Mouse (Mus musculus): ENCODE data around the gene Trim56. TPM values are rescaled to one million over a fixed set of nuclear protein-coding genes. Genes with fewer than 3 reads are reported as not detected.

The Trim56 gene
- polyA plus RNA-seq, 1 experiment from 2014 or later = 4.2 TPM

DNA sequence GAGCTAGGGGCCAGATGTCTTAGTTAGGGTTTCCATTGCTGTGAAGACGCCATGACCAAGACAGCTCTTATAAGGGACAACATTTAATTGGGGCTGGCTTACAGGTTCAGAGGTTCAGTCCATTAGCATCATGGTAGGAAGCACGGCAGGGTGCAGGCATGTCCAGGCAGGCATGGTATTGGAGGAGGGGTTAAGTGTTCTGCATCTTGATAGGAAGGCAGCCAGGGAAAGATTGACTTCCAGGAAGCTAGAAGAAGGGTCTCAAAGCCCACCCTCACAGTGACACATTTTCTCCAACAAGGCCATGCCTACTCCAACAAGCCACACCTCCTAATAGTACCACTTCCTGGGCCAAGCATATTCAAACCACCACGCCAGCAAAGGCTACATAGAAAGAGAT is 30.3 kb downstream of the Trim56 start:
- no peak overlapping the region for H3K9ac ChIP-seq
- no peaks in the 10 kb centered on the region for H3K4me1 ChIP-seq
- no peak overlapping the region for H3K4me2 ChIP-seq (replicated peaks)
- WGBS = 86% methylated on average over 3 of the region's 3 CpGs
- H3K9me3 ChIP-seq (replicated peaks) = no peaks in the 10 kb centered on the region
- no peaks in the 10 kb centered on the region for H3K36me3 ChIP-seq
- H3K27ac ChIP-seq = no peak overlapping the region
- no peak for ATAC-seq (ENCODE audit: low FRiP score)
- H3K4me3 ChIP-seq = no peak overlapping the region
- no peaks in the 10 kb centered on the region for H3K27me3 ChIP-seq

DNA sequence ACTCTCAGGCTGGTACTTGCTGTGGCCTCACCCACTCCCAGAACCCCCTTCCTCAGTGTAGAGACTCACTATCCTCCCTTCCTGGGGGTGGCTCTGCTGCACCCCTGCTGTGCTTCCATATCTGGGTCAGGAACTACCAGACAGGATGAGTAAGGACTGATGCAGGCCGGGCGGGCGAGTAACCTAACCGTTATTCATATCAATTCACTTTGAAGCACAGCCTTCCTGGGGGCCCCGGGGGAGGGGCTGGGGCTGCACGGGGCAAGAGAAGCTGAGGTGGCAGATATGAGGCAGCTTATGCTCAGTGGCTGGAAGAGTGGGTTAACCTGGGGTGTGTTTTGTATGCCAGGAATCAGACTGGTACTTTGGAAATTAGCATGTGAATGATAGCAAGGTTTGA is 31.0 kb downstream of the Trim56 start:
- Histone ChIP-seq H3K9me3 (replicated peaks) (no peaks in the 10 kb centered on the region), H3K4me1 (no peaks in the 10 kb centered on the region), H3K4me2 (replicated peaks) (no peak overlapping the region), H3K27me3 (no peaks in the 10 kb centered on the region), H3K4me3 (no peak overlapping the region), H3K27ac (no peak overlapping the region), H3K36me3 (no peaks in the 10 kb centered on the region), H3K9ac (no peak overlapping the region)
- ATAC-seq (ENCODE audit: low FRiP score) = no peak
- WGBS = 84% methylated on average over 6 of the region's 6 CpGs

DNA sequence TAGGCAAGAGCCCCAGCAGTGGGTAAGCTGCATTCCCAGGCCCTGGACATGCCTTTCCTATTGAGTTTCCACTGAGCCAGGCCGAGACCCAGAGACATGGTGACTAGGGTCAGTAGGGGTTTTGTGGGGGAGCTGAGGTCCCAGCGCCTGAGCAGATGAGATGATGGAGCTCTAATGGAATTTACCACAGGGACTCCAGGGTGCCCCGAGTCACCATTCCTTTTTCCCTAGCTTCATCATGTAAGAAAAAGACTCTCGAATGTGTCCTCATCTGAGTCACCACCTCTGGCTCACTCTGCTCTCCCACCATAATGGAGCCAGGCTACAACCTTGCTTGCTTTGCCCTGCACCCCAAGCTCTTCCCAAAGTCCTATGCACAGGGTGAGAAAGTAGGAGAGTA is 33.0 kb downstream of the Trim56 start:
- H3K36me3 ChIP-seq = no peaks in the 10 kb centered on the region
- ATAC-seq (ENCODE audit: low FRiP score) = no peak
- H3K4me3 ChIP-seq = no peak overlapping the region
- no peak overlapping the region for H3K9ac ChIP-seq
- H3K9me3 ChIP-seq (replicated peaks) = no peaks in the 10 kb centered on the region
- no peak overlapping the region for H3K4me2 ChIP-seq (replicated peaks)
- 83% methylated on average over 4 of the region's 4 CpGs for WGBS
- H3K27ac ChIP-seq = no peak overlapping the region
- H3K4me1 ChIP-seq = no peaks in the 10 kb centered on the region; the same call in 1 of the 2 replicates
- no peaks in the 10 kb centered on the region for H3K27me3 ChIP-seq

DNA sequence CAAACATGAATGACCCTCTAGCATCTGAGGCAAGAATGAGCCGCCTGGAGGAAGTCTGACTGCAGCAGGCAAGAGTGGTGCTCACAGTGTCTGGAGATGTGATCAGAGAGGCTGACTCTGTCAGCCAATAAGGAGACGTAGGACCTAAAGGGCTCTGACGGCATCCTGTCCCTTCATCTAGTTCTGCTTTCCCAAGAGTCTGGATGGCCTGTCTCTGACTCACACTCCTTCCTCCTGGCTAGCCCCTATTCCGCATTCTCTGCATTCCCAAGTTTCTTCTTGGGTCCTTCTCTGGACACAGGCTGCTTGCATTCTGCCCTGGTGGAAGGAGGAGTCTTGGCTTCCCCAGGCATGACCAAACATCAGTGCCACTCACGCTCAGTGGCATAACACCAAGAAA is 36.2 kb downstream of the Trim56 start:
- no peak for ATAC-seq (ENCODE audit: low FRiP score)
- 60% methylated on average over 5 of the region's 5 CpGs for WGBS

DNA sequence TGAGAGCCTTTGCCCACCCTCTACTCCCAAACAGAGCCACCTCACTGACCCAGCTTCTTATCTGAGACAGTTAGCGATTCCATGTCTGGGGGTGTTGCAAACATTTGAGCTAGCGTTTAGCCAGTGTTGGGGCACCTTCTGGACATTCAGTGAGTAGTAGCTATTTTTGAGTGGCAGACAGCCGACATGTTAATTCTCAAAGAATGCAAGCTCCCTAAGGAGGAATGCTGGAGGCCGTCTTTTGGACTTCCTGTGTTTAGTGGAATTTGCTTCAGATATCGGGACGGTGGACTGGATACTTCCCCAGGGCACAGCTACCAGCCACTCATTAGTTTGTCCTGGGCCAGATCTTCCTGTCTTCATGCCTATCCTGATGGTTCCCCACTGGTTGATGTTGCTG is 37.4 kb downstream of the Trim56 start:
- H3K9me3 ChIP-seq (replicated peaks) = no peaks in the 10 kb centered on the region
- no peaks in the 10 kb centered on the region for H3K27me3 ChIP-seq
- WGBS = 61% methylated on average over 6 of the region's 6 CpGs
- peaks cover 8% of the 10 kb centered on the region; the same call in 1 of the 2 replicates for H3K4me1 ChIP-seq
- no peak overlapping the region for H3K4me3 ChIP-seq
- no peak for ATAC-seq (ENCODE audit: low FRiP score)
- H3K36me3 ChIP-seq = no peaks in the 10 kb centered on the region
- H3K9ac ChIP-seq = no peak overlapping the region
- no peak overlapping the region for H3K4me2 ChIP-seq (replicated peaks)
- H3K27ac ChIP-seq = no peak overlapping the region

More for the DNA sequence above, 36.2 kb downstream of the Trim56 start:
- H3K36me3 ChIP-seq = no peaks in the 10 kb centered on the region
- H3K4me3 ChIP-seq = no peak overlapping the region
- H3K27me3 ChIP-seq = no peaks in the 10 kb centered on the region
- H3K4me1 ChIP-seq = peaks cover 3% of the 10 kb centered on the region; the same call in 1 of the 2 replicates
- H3K9me3 ChIP-seq (replicated peaks) = no peaks in the 10 kb centered on the region
- no peak overlapping the region for H3K9ac ChIP-seq
- H3K27ac ChIP-seq = no peak overlapping the region
- H3K4me2 ChIP-seq (replicated peaks) = no peak overlapping the region

DNA sequence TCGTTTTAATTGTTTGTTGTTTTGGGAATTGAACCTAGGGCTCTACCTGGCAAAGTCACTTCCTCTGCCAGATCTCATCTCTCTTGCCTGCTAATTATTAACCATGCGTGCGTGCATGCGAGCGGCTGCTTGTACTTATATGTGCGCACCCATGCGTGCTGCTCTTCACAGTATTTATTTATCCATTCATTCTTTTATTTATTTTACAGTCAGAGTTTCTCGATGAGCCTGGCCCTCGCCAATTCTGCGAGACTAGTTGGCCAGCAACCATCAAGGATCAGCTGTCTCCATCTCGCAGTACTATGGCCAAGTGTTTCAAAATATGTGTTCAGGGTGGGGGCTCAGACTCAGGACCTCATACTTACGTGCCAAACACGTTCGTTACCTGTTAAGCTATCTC is 38.0 kb downstream of the Trim56 start:
- Histone ChIP-seq H3K9ac (no peak overlapping the region), H3K9me3 (replicated peaks) (no peaks in the 10 kb centered on the region), H3K27me3 (no peaks in the 10 kb centered on the region), H3K4me3 (no peak overlapping the region), H3K4me2 (replicated peaks) (no peak overlapping the region), H3K36me3 (no peaks in the 10 kb centered on the region), H3K27ac (no peak overlapping the region), H3K4me1 (peaks cover 8% of the 10 kb centered on the region; the same call in 1 of the 2 replicates)
- no peak for ATAC-seq (ENCODE audit: low FRiP score)
- 86% methylated on average over 14 of the region's 14 CpGs for WGBS

DNA sequence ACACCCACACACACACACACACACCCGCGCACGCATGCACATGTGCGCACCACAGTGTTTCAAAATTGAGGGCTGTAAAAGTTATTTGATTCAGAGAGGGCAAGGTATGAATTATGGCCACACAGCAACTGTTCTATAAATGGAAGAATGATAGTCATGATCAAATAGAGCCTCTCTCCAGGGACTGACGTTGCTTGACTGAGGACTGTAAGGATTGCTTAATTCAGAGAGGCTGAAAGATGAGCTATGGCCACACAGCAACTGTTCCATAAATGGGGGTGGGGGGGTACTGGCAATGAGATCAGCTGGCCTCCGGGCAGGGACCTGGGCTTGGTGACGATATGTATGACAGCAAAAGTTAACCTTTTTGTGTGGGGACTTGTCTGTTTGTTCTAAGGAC is 38.8 kb downstream of the Trim56 start:
- 89% methylated on average over 7 of the region's 7 CpGs for WGBS
- no peak overlapping the region for H3K4me2 ChIP-seq (replicated peaks)
- H3K9ac ChIP-seq = no peak overlapping the region
- no peaks in the 10 kb centered on the region for H3K36me3 ChIP-seq
- no peak overlapping the region for H3K4me3 ChIP-seq
- no peak for ATAC-seq (ENCODE audit: low FRiP score)
- H3K4me1 ChIP-seq = peaks cover 11% of the 10 kb centered on the region; the same call in 1 of the 2 replicates
- H3K27me3 ChIP-seq = no peaks in the 10 kb centered on the region
- no peaks in the 10 kb centered on the region for H3K9me3 ChIP-seq (replicated peaks)
- H3K27ac ChIP-seq = no peak overlapping the region

DNA sequence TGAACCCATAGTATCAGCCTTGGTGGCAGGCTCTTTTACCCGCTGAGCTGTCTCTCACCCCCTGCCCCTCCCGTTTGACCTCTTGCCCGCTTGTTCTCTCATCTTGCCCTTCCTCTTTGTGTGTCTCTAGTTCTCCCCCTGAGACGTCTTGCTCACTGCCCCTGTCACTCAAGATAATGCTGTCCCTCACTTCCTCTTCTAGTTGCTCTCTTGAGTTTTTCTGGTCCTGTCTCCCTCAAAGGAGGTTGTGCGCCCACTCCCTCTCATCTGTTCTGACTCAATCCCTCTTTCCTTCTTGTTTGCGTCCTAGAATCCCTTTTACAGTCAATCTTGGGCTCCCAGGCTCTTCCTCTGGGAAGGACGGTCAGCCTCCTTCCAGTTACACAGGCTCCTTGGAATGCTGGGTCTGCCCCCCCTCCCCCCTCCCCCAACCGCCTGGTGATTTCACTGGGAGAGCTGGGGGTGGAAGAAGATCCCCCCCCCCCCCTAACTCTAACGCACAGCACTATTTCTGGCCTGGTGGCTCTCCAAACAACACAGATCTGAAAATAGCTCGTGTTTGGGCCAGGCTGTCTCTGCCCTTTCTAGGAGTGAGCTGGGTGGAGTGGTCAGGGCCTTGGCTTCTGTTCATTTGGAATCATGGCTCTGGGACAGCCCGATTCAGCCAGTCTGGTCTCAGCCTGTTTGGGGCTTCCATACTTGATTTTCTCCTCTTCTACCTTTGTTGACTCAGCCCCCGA is 39.6 kb downstream of the Trim56 start:
- no peak overlapping the region for H3K4me2 ChIP-seq (replicated peaks)
- H3K4me1 ChIP-seq = peaks cover 16% of the 10 kb centered on the region; the same call in 1 of the 2 replicates
- no peaks in the 10 kb centered on the region for H3K36me3 ChIP-seq
- H3K27ac ChIP-seq = no peak overlapping the region
- H3K27me3 ChIP-seq = no peaks in the 10 kb centered on the region
- no peaks in the 10 kb centered on the region for H3K9me3 ChIP-seq (replicated peaks)
- no peak for ATAC-seq (ENCODE audit: low FRiP score)
- no peak overlapping the region for H3K4me3 ChIP-seq
- WGBS = 39% methylated on average over 12 of the region's 12 CpGs
- no peak overlapping the region for H3K9ac ChIP-seq

DNA sequence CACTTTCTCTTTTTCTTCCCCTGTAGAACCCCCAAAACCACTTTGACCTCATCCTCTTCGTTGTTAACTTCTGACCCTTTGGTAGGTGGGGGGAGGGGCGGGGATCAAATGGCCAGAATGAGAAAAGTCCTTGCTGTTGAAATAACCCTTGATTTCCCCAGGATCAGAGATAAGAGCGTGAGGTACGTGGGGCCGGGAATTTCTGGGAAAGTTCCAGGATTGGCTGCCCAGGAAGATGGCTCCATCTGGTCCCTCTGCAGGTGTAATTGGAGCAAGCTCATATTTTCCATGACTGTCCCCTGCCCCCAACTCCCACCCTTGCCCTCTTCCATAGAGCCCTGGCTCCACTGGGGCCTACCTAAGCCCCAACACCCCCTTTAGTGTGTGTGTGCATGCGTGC is 40.3 kb downstream of the Trim56 start:
- H3K4me1 ChIP-seq = peaks cover 16% of the 10 kb centered on the region; the same call in 1 of the 2 replicates
- no peak overlapping the region for H3K4me2 ChIP-seq (replicated peaks)
- ATAC-seq (ENCODE audit: low FRiP score) = no peak
- H3K36me3 ChIP-seq = no peaks in the 10 kb centered on the region
- no peak overlapping the region for H3K9ac ChIP-seq
- no peak overlapping the region for H3K4me3 ChIP-seq
- 68% methylated on average over 6 of the region's 6 CpGs for WGBS
- H3K27ac ChIP-seq = no peak overlapping the region
- no peaks in the 10 kb centered on the region for H3K9me3 ChIP-seq (replicated peaks)
- no peaks in the 10 kb centered on the region for H3K27me3 ChIP-seq

DNA sequence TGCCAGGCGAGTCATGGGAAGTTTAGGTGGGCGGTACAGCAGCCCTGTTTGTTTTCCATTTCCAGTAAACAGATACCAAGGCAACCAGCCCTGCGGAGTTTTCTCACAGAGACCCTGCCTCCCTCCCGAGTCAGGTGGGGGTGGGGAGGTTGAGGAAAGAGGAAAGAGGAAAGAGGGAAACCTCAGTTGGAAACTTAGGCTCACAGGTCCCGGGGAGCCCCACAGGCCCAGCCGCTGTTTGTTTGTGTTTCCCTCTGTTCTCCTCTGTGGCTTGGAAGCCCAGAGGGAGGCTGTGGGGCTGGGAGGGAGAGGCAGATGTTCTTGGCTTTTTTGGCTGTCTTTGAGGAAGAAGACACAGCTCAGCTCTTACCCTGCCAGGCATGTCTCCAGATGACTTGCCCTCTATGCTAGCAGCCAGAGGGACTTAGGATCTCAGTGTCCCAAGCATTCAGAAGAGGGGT is 41.8 kb downstream of the Trim56 start:
- H3K4me2 ChIP-seq (replicated peaks) = no peak overlapping the region
- no peak overlapping the region for H3K27ac ChIP-seq
- H3K4me1 ChIP-seq = peaks cover 16% of the 10 kb centered on the region; the same call in 1 of the 2 replicates
- WGBS = 42% methylated on average over 6 of the region's 6 CpGs
- no peak overlapping the region for H3K9ac ChIP-seq
- no peak for ATAC-seq (ENCODE audit: low FRiP score)
- no peaks in the 10 kb centered on the region for H3K36me3 ChIP-seq
- H3K27me3 ChIP-seq = no peaks in the 10 kb centered on the region
- no peak overlapping the region for H3K4me3 ChIP-seq
- H3K9me3 ChIP-seq (replicated peaks) = no peaks in the 10 kb centered on the region

DNA sequence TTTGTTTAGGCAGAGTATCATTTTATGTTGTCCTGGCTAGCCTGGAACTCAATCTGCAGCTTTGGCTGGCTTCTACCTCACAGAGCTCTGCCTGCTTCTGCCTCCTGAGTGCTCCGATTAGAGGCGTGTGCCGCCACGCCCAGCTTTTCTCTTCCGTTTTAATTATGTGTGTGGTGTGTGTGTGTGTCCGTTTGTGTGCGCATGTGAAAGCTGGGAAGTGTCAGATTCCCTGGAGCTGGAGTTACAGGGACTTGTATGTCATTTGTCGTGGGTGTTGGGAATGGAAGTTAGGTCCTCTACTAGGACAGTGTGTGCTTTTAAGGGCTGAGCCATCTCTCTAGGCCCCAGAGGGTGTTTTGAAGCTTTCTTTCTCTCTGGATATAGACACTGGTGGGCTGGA is 42.9 kb downstream of the Trim56 start:
- no peaks in the 10 kb centered on the region for H3K36me3 ChIP-seq
- H3K4me3 ChIP-seq = no peak overlapping the region
- no peak for ATAC-seq (ENCODE audit: low FRiP score)
- no peak overlapping the region for H3K4me2 ChIP-seq (replicated peaks)
- no peaks in the 10 kb centered on the region for H3K9me3 ChIP-seq (replicated peaks)
- 91% methylated on average over 8 of the region's 8 CpGs for WGBS
- no peak overlapping the region for H3K9ac ChIP-seq
- 0 out of 2 replicates have a peak, but pooled peaks cover 16% of the 10 kb centered on the region for H3K4me1 ChIP-seq
- H3K27ac ChIP-seq = no peak overlapping the region
- H3K27me3 ChIP-seq = no peaks in the 10 kb centered on the region

DNA sequence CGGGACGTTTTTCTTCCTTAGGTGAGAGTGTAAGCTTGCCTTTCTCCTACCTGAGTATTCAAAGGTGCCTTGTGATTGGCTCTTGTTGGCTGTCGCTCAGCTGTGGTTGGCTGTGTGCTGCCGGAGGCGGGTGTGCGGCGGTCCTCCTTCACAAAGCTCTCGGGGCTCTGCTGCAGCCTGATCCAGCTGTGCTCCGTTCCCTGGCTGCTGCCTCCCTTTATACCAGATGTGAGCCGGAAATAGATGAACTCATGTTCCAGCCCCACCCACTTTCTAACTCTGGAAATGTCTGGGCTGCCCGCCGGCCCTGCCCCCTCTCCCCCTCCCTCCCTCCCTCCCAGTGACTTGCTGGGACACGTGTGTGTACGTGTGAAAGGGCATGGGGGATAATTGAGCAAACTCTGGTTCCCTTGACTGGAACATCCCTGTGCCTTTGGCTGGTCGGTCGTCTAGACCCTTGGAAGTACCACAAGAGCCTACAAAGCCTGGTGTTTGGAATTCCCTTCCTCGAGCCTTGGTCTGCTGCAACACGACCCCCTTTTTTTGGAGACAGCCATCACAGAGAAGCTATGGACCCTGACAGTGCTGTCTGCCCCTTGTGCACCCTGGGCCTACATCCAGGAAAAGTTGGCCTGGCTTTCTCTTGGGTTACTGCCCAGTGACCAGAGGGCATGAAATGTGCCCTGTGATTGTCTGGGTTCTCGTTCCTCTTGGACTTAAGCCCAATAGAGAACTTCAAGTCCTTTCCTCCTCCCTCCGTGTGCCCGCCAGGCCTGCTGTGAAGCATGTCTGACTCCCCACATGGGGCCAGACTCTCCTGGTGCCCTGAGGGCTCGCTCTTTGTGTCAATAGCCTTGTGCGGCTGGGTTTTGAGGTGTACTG is 43.7 kb downstream of the Trim56 start, which contains the start of gene Serpine1:
Gene Serpine1 (minus strand): TSS at position 190 of the 882 bp plus-strand sequence.
- H3K9ac ChIP-seq = no peak within 1 kb of the TSS; the same call in 1 of the 2 replicates
- WGBS = 18% methylated on average over 23 of the region's 23 CpGs
- no peaks in the 10 kb centered on the region for H3K36me3 ChIP-seq
- no peak within 1 kb of the TSS for H3K27ac ChIP-seq
- 0 out of 2 replicates have a peak, but pooled peaks cover 16% of the 10 kb centered on the region for H3K4me1 ChIP-seq
- ATAC-seq (ENCODE audit: low FRiP score) = peak; percentile 63; the same call in 1 of the 2 replicates
- H3K9me3 ChIP-seq (replicated peaks) = no peaks in the 10 kb centered on the region
- H3K4me3 ChIP-seq = peak within 1 kb of the TSS; percentile 23
- no peaks in the 10 kb centered on the region for H3K27me3 ChIP-seq
- H3K4me2 ChIP-seq (replicated peaks) = peak within 1 kb of the TSS; percentile 49
